In the genomic region with DNA sequence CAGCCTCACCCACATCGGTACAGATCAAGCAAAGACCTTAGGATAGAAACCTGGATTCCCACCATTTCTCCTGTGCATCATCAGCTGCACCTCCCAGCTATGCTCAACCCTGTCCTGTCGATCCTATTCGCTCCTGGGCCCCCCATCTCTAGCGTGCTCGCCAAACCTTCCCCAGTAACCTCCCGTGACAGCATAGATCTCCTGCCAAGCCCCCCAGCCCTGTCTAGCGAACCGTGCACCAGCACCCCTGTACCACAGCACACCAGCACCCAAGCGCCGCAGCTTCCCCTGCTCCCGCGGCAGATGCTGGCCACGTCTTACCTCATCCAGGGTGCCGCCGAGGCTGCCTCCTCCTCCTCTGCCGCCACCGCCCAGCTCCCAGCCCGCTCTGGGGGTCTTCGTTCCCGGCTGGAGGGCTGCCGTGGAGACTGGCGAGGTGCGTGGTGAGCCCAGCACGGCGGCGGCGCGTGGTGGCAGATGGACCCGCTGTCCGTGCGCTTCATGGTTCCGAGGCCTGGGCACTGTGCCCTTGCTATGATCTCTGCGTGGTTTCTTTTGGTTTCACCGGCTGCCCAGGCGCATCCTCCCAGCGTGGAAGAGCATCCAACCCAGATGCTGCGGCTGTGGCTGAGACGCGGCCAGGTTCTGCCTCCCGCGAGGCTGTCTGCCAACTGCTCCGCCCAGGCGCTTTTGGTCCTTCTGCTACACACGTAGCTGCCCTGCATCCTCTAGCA, we compare ENCODE assay signal across 8 mouse cellular contexts. TPM values are rescaled to one million over a fixed set of nuclear protein-coding genes. Genes with fewer than 3 reads are reported as not detected.
DNase-seq lines count a peak whose midpoint lies in the region; ATAC-seq and TF ChIP-seq lines count a peak whose summit lies in the region.

A gene (minus strand): TSS at position 540 of the 734 bp plus-strand sequence.

- H3K9me3 ChIP-seq in forebrain, embryonic 14.5 days (replicated peaks; ENCODE audit: control insufficient read depth, low read length): no peaks in the 10 kb centered on the region

- no peaks in the 10 kb centered on the region for H3K79me2 ChIP-seq in myocyte (ENCODE audit: control insufficient read depth, insufficient read depth)

- 2% methylated on average over 44 of the region's 44 CpGs for WGBS in lung, adult 2 months
- 2% methylated on average over 44 of the region's 44 CpGs for WGBS in forebrain, embryonic 14.5 days

- no peak for TF ChIP-seq POLR2A in lung, adult 2 months (IDR thresholded peaks at IDR 0.05; ENCODE audit: borderline replicate concordance, extremely low read depth, low read depth, low read length)
- no peak for TF ChIP-seq POLR2A in myocyte (IDR thresholded peaks at IDR 0.05; ENCODE audit: insufficient read length, low read depth)

- TF ChIP-seq CTCF in lung, adult 2 months (IDR thresholded peaks at IDR 0.05; ENCODE audit: insufficient read depth, low read length): no peak
- no peak for TF ChIP-seq CTCF in left cerebral cortex, adult 2 months (IDR thresholded peaks at IDR 0.05)

- H3K9ac ChIP-seq in forebrain, embryonic 14.5 days (ENCODE audit: low read length): peak within 1 kb of the TSS; percentile 71

- peak within 1 kb of the TSS; percentile 92 for H3K4me2 ChIP-seq in forebrain, embryonic 14.5 days (ENCODE audit: low read length)
- H3K4me2 ChIP-seq in myocyte (ENCODE audit: low read depth): peak within 1 kb of the TSS; percentile 60

- intact Hi-C loops in heart, postnatal 25 days (cut with DNase I): loop anchor here (10.0 kb wide), 1 partner anchor 274 kb away; a partner anchor contains a TSS
- intact Hi-C loops in left cerebral cortex, adult 2 months (cut with DNase I): no loop called here

- H3K27me3 ChIP-seq in forebrain, embryonic 14.5 days (replicated peaks; ENCODE audit: control insufficient read depth, insufficient read depth, low read length): 0 out of 2 replicates have a peak, but pooled peaks cover 6% of the 10 kb centered on the region
- peaks cover 22% of the 10 kb centered on the region for H3K27me3 ChIP-seq in myocyte (ENCODE audit: control insufficient read depth, insufficient read depth, insufficient read length)

- H3K4me3 ChIP-seq in lung, adult 2 months (replicated peaks; ENCODE audit: extremely low read depth, low read depth, low read length): no peak within 1 kb of the TSS
- H3K4me3 ChIP-seq in brown adipose tissue, adult 24 weeks (ENCODE audit: insufficient read depth, low read depth, low read length): no peak within 1 kb of the TSS
- peak within 1 kb of the TSS; percentile 53 for H3K4me3 ChIP-seq in forebrain, embryonic 14.5 days (ENCODE audit: low read depth, low read length)
- peak within 1 kb of the TSS; percentile 88 for H3K4me3 ChIP-seq in left cerebral cortex, adult 2 months
- H3K4me3 ChIP-seq in myocyte: no peak within 1 kb of the TSS

- ATAC-seq in forebrain, embryonic 14.5 days: peak; percentile 82

- DNase-seq in lung, adult 2 months: no peak
- no peak for DNase-seq in lung, postnatal 25 days (ENCODE audit: low spot score)
- peak; percentile 70 for DNase-seq in forebrain, embryonic 14.5 days (ENCODE audit: low spot score)
- DNase-seq in heart, postnatal 25 days (ENCODE audit: low spot score): no peak
- DNase-seq in left cerebral cortex, adult 2 months (ENCODE audit: extremely low spot score in 1 of 2, low spot score in 2 of 2): peak; percentile 68 to 81
- no peak for DNase-seq in thymus, postnatal 10 days (ENCODE audit: low spot score in 2 of 2)

- no peak within 1 kb of the TSS for H3K27ac ChIP-seq in brown adipose tissue, adult 24 weeks (replicated peaks; ENCODE audit: low read depth, low read length)
- peak within 1 kb of the TSS; percentile 48; the same call in 1 of the 2 replicates for H3K27ac ChIP-seq in forebrain, embryonic 14.5 days (ENCODE audit: low read depth, low read length)
- peak within 1 kb of the TSS; percentile 98 for H3K27ac ChIP-seq in left cerebral cortex, adult 2 months

- H3K36me3 ChIP-seq in forebrain, embryonic 14.5 days (ENCODE audit: control insufficient read depth, insufficient read depth, low read length): no peaks in the 10 kb centered on the region
- H3K36me3 ChIP-seq in myocyte (ENCODE audit: control insufficient read depth, insufficient read depth): no peaks in the 10 kb centered on the region

- no peaks in the 10 kb centered on the region for H3K4me1 ChIP-seq in lung, adult 2 months (ENCODE audit: control insufficient read depth, insufficient read depth, low read length)
- H3K4me1 ChIP-seq in brown adipose tissue, adult 24 weeks (ENCODE audit: control insufficient read depth, insufficient read depth, insufficient read length, low read length): no peaks in the 10 kb centered on the region
- H3K4me1 ChIP-seq in forebrain, embryonic 14.5 days (ENCODE audit: control insufficient read depth, insufficient read depth, low read length): no peaks in the 10 kb centered on the region; the same call in 1 of the 2 replicates

- H3ac ChIP-seq in myocyte (ENCODE audit: control insufficient read depth, insufficient read length): peak within 1 kb of the TSS; percentile 41

TF ChIP-seq in myocyte, 11 proteins besides CTCF, POLR2A, EP300 and RAD21:
- no peak for TF ChIP-seq MYOG (IDR thresholded peaks at IDR 0.05; ENCODE audit: control insufficient read depth in 1 of 3, insufficient read depth in 1 of 3, insufficient read length in 2 of 3, low read depth in 2 of 3)
- TF ChIP-seq TCF12 (IDR thresholded peaks at IDR 0.05; ENCODE audit: insufficient read depth, poor library complexity, severe bottlenecking): no peak
- no peak for TF ChIP-seq TCF3 (IDR thresholded peaks at IDR 0.05; ENCODE audit: insufficient read length, low read depth)

RNA-seq across cellular contexts. Expression of the gene that starts here (rescaled TPM):
- 26.8 and 68.2 TPM in 2 replicates for polyA plus RNA-seq in lung, adult 2 months (2012; rRNA removed)
- 54.7 and 64.1 TPM in 2 replicates for polyA plus RNA-seq in brown adipose tissue, adult 24 weeks (2012; ENCODE audit: insufficient read depth, insufficient read length, missing spikeins)
- polyA plus RNA-seq in forebrain, embryonic 14.5 days (2014; fragmentation: Nextera tagmentation; extraction: Ambion mirVana): 50.6 and 62.8 TPM in 2 replicates
- 1,000 to 10,000 TPM; 1,803 to 1,950 TPM for total RNA-seq in heart, postnatal 25 days (2021)
- 100 to 1,000 TPM; 224 to 246 TPM for total RNA-seq in left cerebral cortex, adult 2 months (2021)
- 134 TPM for polyA plus RNA-seq in myocyte (2012; fragmentation: generic; extraction: Trizol)

Comparison
In these comparisons a context has a peak if more than half of its experiments do, and no peak if none do; other contexts are left out.
1. RNA of the gene that starts here (total RNA-seq): 1,803 to 1,950 TPM in heart, postnatal 25 days; 224 to 246 TPM in left cerebral cortex, adult 2 months; every median in the first group is over 4 times any median in the second.
2. DNase-seq: peak in forebrain, embryonic 14.5 days (single experiment) and left cerebral cortex, adult 2 months (2 of 2); none in lung, adult 2 months (single experiment), lung, postnatal 25 days (single experiment), heart, postnatal 25 days (single experiment) and thymus, postnatal 10 days (0 of 2).
3. H3K4me3 ChIP-seq: peak in forebrain, embryonic 14.5 days (single experiment) and left cerebral cortex, adult 2 months (single experiment); none in lung, adult 2 months (single experiment), brown adipose tissue, adult 24 weeks (single experiment) and myocyte (single experiment).